Mouse (Mus musculus) small intestine, adult 2 months (tissue): ENCODE measurements around the gene Cacna1h.

Source experiments
- CTCF ChIP-seq: fragments of 200-500 bp; IDR thresholded peaks from 2 replicates; pipeline ENCODE4 v1.5.1; 2012; ENCODE audit warnings: low read depth, mild to moderate bottlenecking, control low read depth, inconsistent platforms, low read length, moderate library complexity, mixed read lengths; ENCODE audit not compliant: insufficient replicate concordance, insufficient read length; ENCODE audit errors: extremely low read depth
- POLR2A ChIP-seq: fragments of 200-500 bp; IDR thresholded peaks from 2 replicates; pipeline ENCODE4 v1.6.1; 2012; ENCODE audit warnings: low read depth, mild to moderate bottlenecking, control low read depth, inconsistent platforms, low read length, moderate library complexity

GRCm38 (mm10) chr17:25424526-25425080, 9.0 kb downstream of the Cacna1h start:
- TF ChIP-seq CTCF (no peak), POLR2A (no peak)
